Mouse (Mus musculus): ENCODE measurements around the gene Pbld1.

- TF ChIP-seq CTCF (IDR thresholded peaks at IDR 0.05; ENCODE audit: low read depth) (no peak), EP300 (optimal IDR thresholded peaks at IDR 0.05) (no peak)
Observed at GRCm38 (mm10) chr10:63126116-63126515, 66.2 kb downstream of the Pbld1 start.

Data from stomach, postnatal 0 days (tissue).